Mouse (Mus musculus) stomach, postnatal 0 days (tissue): ENCODE data around the gene Flt3.

Source experiments
- CTCF ChIP-seq: IDR thresholded peaks from 2 replicates; pipeline ENCODE4 v1.5.1; 2016; ENCODE audit warnings: antibody characterized with exemption, low read depth, mild to moderate bottlenecking, moderate library complexity
- EP300 ChIP-seq: optimal IDR thresholded peaks from 2 replicates; pipeline ENCODE3; 2016; ENCODE audit warnings: antibody characterized with exemption

GRCm38 (mm10) chr5:147331547-147331946, 68.7 kb downstream of the Flt3 start:
- TF ChIP-seq CTCF (peak; percentile 73), EP300 (no peak)
